Mouse (Mus musculus) left cerebral cortex, adult 18-20 months (tissue): ENCODE measurements around the gene Jak2. TPM values are rescaled to one million over a fixed set of nuclear protein-coding genes. Genes with fewer than 3 reads are reported as not detected.

Experiments used
- DNase-seq, 2 experiments: peaks; one replicate each; pipeline ENCODE4 v3.0.0; 2021 to 2022; ENCODE audit warnings: low spot score in 2 of 2, mixed read lengths in 1 of 2
- total RNA-seq, 2 experiments: library from RNA; stranded (reverse); gene quantifications; 2 replicates each; pipeline ENCODE4 v1.2.3; 2021

Gene Jak2
- total RNA-seq, 2 experiments from 2014 or later, result 34.8 to 43.3 TPM

DNA sequence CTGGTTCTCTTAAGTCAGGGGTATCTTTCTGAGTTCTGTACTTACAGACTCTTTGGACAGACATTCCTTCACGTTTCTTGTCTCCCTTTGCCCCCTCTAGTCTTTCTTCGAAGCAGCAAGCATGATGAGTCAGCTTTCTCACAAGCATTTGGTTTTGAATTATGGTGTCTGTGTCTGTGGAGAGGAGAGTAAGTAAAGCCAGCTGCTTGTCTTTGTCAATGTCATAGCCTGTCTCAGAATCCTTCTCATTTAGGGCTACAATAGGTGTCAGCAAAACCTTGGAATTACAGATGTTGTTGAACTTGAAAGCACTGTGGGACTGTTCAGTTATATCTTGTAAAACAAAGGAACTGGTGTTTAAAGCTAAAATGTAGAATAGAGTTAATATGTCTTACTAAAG, 43.1 kb downstream of the Jak2 start:
- no peak for DNase-seq

DNA sequence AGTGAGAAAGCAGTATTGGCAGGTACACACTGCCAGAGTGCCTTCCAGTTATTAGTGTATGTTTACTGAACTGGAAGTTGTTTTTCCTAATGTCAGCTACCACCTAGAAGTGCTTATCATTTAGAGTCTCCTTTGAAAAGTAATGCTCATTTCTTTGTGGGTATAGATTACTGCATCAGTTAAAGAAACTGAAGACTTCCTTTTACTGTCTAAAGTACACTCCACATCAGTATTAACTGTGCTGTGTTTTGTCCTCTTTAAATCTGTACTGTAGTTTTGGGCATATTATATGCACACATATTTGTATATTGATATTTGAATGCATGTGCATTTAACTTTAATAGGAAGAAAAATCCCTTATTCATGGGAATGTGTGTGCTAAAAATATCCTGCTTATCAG, 44.5 kb downstream of the Jak2 start:
- no peak for DNase-seq

DNA sequence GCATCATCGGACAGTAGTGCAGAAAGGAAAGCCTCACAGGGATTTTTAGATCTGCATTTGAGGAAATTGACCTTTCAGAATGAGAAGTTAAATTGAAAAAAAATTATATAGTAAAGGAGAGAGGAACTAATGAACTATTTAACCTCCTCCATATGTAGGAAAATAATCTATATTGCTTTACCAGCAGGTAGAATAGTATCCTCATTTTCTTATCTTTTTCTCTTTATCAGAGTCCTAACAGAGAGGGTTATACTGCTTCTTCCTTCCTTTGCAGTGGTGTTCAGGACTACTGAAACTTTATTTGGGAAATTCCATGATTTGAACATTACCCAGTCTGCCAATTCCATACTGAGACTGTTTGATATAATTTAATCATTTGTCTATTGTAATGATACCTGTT, 45.7 kb downstream of the Jak2 start:
- no peak for DNase-seq

DNA sequence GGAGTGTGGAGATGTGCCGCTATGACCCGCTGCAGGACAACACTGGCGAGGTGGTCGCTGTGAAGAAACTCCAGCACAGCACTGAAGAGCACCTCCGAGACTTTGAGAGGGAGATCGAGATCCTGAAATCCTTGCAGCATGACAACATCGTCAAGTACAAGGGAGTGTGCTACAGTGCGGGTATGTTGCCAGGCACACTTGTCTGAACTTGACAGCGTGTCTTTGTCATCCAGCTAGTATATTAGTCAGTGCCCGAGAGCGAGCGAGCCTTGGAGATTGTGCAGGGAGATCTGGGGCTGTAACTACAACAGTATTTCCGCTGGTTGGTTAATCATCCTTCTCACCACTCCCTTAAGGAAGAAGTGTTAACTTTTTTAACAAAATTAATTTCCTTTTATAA, 49.3 kb downstream of the Jak2 start:
- DNase-seq, result no peak

DNA sequence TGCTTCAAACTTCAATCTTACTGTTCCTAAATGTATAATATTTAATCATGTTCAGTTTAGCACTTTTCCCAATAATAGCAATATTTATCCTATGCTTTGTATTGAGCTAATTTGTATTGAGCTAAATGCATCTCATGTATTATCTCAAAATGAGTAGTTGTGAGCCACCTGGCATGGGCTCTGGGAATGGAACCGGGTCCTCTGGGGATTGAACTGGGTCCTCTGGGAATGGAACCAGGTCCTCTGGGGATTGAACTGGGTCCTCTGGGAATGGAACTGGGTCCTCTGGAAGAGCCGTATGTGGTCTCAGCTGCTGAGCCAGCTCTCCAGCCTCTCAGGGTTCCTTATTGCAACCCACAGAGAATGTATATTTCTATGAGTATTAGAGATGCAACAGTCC, 50.5 kb downstream of the Jak2 start:
- DNase-seq, result no peak

DNA sequence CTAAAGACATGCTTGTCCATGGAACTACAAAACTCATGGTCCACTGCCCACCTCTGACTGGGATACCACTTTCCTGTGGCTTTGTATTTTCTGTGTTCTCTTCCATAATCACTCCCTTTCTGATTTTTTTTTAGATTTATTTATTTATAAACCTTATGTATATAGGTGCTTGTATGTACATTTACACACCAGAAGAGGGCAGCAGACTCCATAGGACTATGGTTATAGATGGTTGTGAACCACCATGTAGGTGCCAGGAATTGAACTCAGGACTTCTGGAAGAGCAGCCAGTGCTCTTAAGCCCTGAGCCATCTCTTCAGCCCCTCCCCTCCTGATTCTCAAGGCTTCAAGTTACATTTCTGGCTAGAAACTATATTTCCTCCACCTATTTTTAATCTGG, 57.2 kb downstream of the Jak2 start:
- no peak for DNase-seq

DNA sequence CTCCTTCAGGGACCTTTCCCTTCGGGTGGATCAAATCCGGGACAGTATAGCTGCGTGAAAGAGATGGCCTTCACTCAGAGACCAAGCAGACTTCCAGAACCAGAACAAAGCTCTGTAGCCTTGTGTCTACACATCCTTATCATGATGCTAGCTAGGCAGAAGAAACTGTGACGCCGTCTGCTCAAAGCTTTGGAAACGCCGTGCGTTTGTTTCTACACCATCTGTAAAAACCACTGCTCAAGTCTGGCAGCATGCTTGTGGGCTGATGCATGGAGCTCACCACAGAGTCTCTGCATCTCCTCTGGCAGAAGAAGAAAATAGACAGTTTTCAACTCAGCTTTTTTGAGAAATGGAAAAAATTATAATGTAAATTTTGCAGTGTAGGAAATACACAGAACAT, 60.2 kb downstream of the Jak2 start:
- DNase-seq, result peak in 1 of 2 experiments; percentile 24

DNA sequence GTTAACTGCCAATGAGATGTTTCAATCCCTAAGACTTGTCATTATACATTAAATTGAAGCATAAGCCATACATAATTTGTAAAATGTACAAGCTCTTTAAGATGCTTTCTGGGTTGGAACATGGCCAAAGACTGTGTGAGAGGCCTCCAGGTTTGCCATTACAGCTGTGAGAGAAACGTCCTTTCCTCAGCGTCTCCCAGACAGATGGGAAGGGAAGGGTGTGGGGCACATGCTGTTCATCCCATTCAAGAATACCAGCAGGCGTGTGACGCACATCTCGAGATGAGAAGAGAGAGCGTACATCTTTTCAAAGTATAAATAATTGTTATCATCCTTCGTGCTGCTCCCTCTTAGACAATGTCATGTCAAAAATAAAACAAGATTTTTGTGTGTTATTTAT, 61.0 kb downstream of the Jak2 start:
- no peak for DNase-seq

DNA sequence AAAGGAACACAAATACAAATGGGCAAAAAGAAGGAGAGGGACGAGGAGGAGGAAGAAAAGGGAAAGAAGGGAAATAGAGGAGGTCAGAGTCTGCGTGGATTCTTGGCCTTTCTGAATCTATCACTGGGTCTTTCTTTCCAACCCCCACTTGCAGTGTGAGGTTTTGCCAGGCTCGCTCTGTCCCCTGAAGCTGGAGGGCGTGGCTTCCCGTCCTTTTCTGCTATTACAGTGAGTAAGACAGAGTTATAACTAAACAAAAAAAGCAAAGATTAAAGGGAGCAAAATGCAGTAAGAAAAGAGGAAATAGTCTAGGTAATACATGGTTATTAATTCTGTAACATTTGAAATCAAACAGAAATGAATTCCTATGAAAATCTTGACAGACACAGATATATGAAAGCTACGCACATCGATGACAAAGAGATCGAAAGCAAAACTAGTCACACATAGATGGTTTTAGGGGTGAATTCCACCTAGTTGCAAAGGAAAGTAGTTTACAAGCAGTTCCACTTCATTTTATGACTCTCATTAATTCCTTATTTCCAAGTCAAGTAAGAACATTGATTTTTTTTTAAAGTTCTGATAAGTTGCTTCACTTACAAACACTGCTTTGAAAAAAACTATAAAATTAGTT, 71.9 kb downstream of the Jak2 start:
- DNase-seq, result no peak

DNA sequence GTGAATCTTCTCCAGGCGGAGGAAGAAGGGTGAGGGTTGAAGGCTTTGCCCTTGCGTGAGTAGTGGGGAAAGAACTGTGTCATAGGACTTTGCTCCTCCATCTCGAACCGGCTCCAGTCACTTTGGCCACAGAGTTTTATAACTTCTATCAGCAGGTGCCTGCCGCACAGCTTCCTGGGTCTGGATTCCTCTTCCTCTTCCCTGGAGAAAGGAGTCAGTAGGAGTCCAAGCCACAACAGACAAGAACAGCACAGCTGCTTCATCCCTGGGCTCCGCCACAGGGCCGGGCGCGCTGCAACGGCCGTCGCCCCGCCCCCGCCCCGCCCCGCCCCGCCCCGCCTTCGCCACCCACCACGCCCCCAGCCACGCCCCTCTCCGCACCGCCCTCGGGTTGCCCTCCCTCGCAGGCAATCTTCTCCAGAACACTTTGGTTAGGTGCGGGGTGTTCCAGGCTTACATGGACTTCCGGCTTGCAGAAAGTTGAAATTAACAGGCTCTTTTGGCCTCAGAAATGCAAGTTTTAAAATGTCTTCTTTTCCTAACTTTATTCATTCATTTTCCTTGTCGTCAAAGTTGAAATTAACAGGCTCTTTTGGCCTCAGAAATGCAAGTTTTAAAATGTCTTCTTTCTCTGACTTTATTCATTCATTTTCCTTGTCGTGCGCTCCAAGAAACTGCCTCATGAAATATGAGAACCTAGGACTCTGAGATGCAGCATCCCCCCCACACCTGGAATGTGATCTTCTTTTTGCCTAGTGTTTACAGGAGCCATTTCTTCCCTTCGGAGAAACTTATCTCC, 73.6 kb downstream of the Jak2 start, which contains the start of gene Insl6:
Gene Insl6 (minus strand): TSS at position 304 of the 799 bp plus-strand sequence.
- peak; percentile 17 to 19 for DNase-seq

DNA sequence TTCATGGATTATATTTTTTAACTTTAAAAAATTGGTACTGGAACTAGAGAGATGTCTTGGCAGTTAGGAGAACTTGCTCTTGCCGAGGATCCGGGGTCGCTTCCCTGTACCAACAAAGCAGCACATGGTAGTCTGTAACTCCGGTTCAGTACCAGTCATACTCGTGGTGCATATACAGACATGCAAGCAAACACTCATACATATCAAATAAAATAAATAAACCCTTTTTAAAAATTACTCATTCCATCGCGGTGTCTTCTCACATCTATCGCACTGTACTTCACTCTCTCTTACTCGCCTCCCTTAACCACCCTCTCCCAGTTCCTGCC, 74.2 kb downstream of the Jak2 start:
- DNase-seq, result no peak

DNA sequence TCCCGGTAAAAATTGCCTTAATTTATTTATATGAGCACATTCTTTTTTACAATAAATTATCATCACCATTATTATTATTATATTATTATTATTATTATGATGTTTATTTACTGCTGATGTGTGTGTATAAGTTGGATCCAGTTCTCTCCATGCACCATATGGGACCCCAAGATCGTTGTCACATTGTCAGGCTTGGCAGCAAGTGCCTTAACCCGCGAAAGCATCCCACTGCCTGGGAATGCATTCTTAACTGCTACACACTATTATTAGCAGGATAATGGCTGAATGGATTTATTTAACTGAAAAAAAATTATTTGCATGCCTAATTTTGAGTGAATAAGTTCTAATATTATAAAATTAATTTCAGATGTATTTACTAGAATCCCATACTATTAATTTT, 74.8 kb downstream of the Jak2 start:
- no peak for DNase-seq

DNA sequence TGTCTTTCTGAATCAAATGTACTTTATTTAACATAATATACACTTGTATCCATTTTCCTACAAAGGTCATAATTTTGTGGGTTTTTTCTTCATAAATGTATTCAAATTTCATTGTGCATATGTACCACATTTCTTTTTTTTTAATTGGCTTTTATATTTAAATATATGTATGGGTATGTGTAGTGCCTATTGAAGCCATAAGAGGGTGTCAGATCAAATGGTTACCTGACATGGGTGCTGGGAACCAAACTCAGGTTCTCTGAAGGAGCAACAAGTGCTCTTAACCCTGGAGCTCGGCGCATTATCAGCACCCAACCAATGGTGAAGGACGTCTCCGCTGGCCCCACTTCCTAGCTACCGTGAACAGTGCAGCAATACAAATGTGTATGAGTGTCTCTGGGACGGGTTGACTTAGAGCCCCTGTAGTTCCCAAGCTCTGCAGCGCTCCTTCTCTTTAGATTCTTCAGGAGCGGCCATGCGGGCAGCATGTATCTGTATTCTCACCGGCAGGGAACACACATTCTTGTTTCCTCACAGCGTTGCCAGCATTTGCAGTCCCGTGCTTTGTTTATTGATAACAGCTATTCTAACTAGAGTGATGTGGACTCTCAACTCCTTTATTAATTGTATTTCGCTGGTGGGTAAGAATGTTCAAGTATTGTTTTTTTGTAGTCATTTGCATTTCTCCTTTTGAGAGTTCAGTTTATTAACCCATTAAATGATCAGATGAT, 75.4 kb downstream of the Jak2 start:
- DNase-seq, result no peak

DNA sequence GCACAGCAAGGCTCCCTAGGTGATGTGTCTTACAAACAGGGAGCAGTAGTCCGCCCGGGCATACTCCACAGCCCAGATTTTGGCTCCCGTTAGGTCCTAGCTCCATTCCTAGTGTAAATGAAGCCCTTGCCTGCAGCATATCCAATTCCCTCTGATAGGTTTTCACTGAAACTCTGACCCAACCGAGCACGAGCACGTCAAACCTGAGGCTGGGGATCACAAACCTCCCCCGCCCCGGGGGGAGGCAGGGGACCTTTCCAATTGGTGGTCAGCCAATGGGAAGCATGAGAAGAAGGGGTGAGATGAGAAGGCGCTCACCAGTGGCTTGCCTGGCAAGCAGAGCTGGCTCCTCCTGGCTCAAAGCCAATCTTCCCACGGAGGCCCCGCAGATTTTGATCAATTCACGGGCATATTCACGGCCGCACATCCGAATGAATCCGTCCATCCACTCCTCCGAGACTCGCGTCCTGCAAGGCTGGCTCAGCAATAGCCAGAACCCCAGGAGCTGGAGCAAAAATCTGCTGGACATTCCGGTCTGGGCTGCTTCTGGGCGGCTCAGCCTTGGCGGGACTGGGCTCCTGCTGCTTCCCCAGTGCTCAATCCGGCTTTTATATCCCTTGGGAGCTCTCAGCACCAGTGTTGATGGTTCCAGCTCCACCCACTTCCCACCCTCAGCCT, 82.6 kb downstream of the Jak2 start, which contains the start of gene Rln1:
Gene Rln1 (minus strand): TSS at position 603 of the 678 bp plus-strand sequence.
- peak; percentile 26 to 30 for DNase-seq

DNA sequence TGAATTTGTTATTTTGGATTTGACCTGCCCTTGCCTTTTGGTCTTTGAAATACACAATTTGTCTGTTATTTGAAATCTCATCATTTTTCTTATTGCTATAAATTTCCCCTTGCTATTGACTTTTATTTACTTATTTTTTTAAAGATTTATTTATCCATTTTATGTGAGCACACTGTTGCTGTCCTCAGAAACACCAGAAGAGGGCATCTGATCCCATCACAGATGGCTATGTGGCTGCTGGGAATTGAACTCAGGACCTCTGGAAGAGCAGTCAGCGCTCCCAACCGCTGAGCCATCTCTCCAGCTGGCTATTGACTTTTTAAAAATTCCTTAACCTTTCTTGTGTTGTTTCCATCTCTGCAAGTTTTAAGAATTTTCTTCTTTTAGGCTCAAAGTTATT, 85.0 kb downstream of the Jak2 start:
- no peak for DNase-seq

DNA sequence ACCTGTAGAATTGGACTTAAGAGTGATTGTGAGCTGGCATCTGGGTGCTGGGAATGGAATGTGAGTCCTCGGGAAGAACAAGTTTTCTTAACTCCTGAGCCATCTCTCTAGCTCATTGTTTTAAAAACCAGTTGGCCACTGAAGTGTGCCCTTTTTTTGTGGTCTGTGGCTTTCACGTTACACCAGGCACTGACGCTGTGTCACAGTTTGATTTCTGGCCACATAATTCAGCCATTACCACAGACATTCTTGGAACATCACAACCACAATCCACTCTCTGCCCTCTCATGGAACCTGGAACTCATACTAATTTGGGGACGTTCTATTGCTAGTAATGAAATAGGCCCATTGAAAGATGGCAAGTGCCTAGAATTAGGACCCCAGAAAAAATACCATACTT, 89.4 kb downstream of the Jak2 start:
- DNase-seq, result no peak

DNA sequence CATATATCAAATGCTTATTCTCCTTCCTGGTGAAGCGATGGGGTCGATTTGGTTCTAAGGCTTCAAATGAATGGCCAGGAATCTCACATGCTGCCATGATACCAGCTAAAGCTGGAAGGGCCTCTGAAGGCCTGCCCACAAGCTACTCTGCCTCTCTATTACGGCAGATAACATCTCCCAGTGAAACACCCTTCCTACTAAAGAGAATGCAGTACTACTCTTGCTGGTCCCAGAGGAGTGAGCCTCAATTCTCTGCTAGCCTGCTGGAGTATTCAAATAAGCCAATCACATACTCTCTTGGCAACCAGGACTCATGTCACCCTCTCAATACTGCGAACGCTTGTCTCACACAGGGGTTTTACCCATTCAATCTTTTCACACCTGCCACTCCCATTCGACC, 90.7 kb downstream of the Jak2 start:
- no peak for DNase-seq

DNA sequence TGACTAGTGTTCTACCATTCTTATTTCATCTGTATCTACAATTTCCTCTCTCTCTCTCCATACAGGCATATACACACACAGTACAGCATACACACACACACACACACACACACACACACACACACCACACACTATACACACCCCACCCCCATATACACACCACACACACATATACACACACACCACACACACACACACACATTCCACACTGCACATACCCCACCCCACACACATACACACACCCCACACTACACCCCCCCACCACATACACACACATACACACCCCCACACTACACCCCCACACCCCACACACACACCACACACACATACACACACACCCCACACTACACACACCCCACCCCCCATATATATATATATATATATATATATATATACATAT, 93.2 kb downstream of the Jak2 start:
- no peak for DNase-seq

DNA sequence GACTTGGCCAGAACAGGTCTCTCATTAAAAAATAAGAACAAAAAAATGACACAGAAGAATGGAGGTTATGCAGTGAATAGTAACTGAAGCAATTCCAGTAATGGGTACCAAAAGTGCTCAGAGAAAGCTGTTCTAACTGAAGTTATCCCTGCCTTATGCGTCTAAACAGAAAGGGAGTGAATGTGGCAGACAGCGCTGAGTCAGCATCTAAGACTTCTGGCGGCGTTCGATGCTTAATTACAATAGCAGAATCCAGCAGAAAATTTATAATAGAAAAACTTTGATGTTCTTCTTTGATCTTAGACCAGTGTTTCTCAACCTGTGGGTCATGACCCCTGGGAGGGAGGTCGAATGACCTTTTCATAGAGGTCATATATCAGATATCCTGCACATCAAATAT, 94.0 kb downstream of the Jak2 start:
- no peak for DNase-seq

DNA sequence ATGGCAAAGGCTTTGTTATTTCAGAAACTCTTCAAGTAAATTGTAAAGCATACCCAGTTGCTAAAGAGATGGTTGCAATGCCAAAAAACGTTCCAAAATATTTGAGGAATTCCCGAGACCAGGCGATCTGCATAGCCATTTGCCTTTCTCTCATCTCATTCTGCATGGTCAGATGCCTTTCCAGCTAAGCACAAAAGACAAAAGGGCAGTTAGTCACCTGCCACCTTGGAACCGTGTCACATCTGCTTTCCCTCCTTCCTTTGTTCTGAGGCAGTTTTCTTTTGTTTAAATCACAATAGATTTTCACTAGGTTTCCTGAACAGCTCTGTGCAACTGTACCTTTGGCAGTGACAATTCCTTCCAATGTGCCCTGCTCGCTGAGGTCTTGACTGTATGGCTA, 99.4 kb downstream of the Jak2 start:
- DNase-seq, result no peak
